Mouse (Mus musculus) telencephalon, adult 2 months (tissue): Measurements from ENCODE around the gene Sema6b.

ENCODE experiments used
- DNase-seq: peaks from one replicate; pipeline ENCODE4 v3.0.0-alpha.2; 2011; ENCODE audit warnings: low read depth, low spot score

Gene Sema6b

DNA sequence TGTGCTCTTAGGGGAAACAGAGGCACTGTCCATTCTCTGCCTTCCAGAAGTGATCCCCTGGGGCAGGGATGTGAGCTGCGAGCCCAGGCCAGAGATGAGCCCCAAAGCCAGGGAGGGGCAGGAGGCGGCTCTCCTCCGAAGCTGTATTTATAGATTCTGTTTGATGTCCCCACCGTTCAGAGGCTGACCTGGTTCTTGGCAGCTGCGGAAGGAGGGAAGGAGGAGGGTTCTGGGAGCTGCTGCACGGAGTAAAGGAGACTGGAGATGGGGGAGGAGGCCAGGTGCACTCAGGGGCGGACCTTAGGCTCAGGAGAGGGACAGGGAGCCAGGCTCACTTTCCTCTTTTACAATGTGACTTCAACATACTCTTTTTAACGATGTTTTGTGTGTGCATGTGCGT is 6.0 kb upstream of the Sema6b start:
- no peak for DNase-seq

GRCm38 (mm10) chr17:56144546-56144945 is 4.4 kb upstream of the Sema6b start:
- DNase-seq: no peak

GRCm38 (mm10) chr17:56141702-56142605 is 1.8 kb upstream of the Sema6b start:
- no peak for DNase-seq

- DNase-seq: no peak
These were observed 788 bp downstream of the Sema6b start for GRCm38 (mm10) chr17:56139355-56139754.

DNA sequence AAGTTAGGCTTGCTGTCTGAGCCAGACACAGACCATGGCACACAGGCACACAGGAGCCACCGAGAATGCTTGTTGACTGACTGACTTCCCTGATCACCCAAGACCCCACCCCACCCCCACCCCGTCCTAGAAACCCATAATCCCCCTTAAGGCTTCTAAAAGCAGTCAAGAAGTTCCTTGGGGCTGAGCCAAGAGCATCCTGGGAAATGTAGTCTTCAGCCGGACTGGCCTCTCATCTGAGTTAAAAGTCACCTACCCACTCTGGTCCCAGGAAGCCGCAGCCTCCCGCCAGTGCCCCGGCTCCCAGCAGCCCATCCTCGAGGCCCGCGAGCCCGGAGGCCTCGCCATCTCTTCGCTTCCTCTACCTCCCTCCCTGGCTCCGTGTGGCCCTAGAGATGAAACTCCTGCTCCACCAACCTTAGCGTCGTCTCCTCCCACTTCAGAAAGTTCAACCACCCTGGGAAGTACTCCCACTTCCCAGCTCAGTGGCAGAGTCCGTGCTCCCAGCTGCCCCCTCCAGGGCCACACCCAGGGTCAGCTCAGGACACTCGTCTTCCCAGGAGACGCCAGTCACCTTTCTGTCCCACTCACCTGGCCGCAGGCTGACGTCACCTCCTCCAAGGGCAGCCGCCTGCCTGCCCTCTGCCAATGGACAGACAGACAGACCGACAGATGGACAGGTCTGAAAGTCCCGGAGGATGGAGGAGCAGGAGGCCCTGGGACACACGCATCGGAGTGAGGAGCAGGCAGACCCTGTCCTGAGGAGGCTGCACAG is 2.1 kb downstream of the Sema6b start:
- DNase-seq: no peak

GRCm38 (mm10) chr17:56136558-56136957 is 3.6 kb downstream of the Sema6b start:
- no peak for DNase-seq

DNA sequence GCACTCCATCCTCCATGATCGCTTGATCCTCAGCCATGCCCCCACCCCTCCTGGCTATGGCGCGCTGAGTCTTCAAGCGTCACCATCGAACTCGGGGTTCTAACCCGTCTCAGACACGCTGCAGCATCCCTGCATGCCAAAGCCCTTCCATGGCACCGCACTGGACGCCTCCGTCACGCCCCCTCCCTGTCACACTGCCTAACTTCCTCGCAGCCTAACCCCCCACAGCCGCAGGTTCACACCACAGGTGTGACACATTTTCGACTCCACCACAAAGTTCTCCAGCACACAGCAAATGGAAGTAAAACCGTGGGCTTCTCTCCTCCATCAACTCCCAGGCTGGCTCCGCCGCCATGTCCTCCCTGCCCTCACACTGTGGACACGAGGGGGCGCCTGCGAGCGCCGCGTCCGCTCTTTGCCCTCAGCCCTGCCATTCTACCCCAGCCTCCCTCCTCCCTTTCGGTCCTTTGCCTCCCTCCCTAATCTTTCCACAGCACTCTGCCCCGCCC is 5.6 kb downstream of the Sema6b start:
- no peak for DNase-seq

- no peak for DNase-seq
These were observed 6.4 kb downstream of the Sema6b start for GRCm38 (mm10) chr17:56133457-56134363.

DNA sequence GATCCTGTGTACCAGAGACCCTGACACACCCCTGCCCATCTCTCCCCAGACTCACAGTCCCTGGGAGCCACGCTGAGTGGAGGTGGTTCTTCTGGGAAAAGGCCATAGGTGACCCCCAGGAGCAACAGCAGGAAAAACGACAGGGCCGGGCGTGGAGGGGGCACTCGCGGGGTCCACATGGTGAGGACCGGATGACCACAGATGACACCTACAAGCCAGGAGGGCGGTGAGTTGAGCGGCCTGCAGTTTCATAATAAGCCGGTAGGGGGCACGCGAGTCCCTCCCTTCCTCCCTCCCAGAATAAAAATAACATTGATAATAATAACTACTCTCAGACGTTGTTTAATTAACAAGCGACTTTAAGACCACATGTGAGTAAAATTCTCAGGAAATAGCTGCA is 7.5 kb downstream of the Sema6b start:
- no peak for DNase-seq

DNA sequence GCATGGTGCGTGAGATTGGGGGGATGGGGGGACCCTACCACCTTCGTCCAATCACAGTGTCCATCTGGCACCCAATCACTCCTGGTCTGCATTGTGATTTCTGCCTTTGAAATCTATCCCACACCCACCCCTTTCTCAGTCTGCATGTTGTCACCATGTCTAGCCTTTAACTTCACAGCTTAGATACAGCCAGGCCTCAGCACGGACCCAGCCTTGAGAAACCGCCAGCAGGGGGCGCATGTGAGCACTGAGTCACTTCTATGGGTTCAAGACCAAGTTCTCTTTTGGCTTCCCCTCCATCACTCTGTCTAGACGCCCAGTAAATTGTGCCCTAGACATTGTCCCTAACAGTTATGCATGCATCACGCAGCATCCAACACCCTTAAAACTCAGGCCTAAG is 8.3 kb downstream of the Sema6b start:
- DNase-seq: no peak

DNA sequence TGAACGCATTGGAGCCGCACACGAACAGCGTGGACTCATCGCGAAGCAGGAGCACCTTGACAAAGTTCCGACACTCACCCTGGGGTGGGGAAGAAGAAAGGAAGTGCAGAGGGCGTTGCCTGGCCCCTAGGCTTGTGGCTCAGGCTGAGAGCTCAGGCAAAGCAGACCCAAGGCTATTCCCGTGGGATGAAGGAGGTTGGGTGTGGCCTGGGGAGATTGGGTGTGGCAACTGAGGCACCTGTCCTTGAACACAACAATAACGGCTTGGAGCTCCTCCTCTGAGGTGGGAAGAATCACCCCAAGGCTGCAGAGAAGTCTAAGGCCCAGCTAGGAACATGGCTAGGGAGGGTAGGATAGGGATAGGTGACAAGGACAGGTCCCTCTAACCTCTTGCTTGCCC is 9.0 kb downstream of the Sema6b start:
- DNase-seq: no peak

- DNase-seq: no peak
These were observed 11.9 kb downstream of the Sema6b start for GRCm38 (mm10) chr17:56128246-56128645.

DNA sequence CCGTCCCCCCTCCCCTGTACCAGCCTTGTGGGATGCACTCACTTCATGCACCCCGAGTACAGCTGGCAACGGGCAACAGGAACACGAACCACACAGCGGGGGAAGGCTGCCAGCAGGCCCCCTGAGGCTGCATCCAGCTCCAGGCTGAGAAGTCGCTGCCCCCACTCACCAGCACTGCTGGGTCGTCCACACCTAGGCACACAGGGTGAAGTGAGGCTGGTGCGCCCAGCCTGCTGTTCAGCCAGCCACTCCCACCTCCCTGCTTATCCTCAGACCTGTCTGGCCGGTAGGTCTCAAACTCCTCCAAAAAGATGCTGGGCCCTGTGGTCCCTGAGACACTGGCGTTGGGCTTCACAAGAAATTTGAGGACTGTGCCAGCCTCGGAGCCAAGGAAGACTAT is 14.0 kb downstream of the Sema6b start:
- no peak for DNase-seq

- no peak for DNase-seq
These were observed 14.9 kb downstream of the Sema6b start for GRCm38 (mm10) chr17:56125276-56125630.

- no peak for DNase-seq
These were observed 15.5 kb downstream of the Sema6b start for GRCm38 (mm10) chr17:56124377-56125275.

GRCm38 (mm10) chr17:56123681-56124340 is 16.3 kb downstream of the Sema6b start:
- no peak for DNase-seq

- DNase-seq: no peak
These were observed 17.0 kb downstream of the Sema6b start for GRCm38 (mm10) chr17:56123161-56123560.

GRCm38 (mm10) chr17:56121826-56122225 is 18.3 kb downstream of the Sema6b start, which contains the start of gene Lrg1:
TSS of gene Lrg1 (minus strand) at chr17:56122001.
- DNase-seq: no peak

DNA sequence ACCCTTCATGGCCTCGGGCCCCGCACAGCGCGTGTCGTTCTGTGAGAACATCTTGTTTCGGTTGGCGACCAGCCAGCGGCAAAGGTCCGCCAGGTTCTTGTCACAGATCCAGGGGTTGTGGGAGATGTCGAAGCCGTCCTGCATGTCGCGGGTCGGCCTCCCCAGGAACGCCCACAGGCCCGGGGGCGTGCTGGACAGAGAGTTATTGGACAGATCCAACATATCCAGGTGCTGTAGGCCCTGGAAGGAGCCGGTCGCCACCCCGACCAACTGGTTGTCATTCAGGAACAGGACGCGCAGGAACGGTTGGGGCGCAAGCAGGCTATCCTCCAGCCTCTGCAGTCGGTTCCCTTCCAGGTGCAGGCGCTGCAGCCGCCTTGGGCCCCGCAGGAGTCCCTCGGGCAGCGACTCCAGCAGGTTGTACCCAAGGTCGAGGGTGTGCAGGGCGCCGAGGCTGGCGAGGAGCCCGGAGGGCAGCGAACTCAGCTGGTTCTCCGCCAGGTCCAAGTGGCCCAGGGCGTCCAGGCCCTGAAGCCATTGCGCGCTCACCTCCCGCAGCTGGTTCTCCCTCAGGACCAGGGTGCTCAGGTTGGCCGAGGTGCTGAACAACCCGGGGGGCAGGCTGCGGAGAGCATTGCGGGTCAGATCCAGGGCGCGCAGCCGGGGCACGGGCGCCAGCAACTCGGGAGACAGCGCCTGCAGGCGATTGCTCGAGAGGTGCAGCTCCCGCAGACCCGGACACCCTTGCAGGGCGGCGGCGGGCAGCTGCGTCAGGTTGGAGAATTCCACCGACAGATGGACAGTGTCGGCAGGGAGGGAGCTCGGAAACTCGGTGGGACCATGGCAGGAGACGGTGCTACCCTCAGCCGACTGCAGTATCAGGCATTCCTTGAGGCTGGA is 19.9 kb downstream of the Sema6b start:
- DNase-seq: no peak
